Mouse (Mus musculus): ENCODE data around the gene Rnf11.

Rnf11 gene

DNA sequence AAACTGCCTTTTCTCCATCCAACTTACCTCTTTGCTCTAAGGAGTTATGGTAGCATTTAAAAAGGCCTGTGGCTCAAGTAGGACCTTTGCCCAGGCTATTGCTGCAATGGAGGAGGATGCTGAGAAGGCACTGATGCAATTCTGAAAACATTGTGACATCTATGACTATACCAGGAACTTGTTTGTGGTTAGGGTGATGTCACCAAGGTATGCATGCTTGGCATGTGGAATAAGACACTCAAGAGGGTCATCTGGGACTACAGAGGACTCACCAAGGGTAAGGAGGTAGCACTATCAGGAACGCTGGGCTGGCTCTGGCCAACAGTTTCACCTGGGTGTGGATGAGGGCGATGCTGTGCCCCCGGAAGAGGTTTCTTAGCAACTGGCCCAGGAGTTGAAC is at the start of gene Rnf11:
Rnf11 (minus strand) TSS at position 108 of the 400 bp plus-strand sequence.
- DNase-seq: no peak

GRCm38 (mm10) chr4:109531111-109531510 is 46.6 kb upstream of the Rnf11 start, which contains the start of gene 4930522H14Rik:
TSS of gene 4930522H14Rik (minus strand) at chr4:109531297.
- no peak for DNase-seq

DNA sequence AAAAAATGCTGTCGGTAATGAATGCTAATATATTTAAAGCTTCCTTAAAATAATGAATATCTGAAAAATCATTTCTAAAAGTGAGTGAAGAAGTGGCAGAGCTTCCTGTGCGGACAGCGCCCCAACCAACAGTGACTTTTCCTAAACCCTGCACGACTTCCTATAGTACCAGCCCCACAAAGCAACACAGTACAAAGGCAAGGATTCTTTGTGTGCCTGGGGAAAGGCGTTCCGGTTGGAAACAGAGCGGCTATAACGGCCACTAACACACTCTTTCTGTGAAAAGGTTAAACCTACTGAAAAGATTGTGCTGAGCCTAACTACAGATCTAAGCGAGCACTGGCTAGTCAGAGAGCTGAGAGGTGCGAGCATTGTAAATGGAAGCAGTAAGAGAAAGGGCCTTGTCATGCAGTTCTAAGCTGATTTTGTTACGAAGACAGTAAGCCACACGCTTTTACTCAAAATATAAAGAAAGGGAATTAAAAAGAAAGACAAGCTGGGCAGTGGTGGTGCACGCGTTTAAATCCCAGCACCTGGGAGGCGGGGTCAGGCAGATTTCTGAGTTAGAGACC is 45.8 kb upstream of the Rnf11 start:
- DNase-seq: no peak

- peak; percentile 6 for DNase-seq
Measured at GRCm38 (mm10) chr4:109504885-109505284, 20.4 kb upstream of the Rnf11 start.

GRCm38 (mm10) chr4:109498476-109498875 is 13.9 kb upstream of the Rnf11 start:
- DNase-seq: no peak

DNA sequence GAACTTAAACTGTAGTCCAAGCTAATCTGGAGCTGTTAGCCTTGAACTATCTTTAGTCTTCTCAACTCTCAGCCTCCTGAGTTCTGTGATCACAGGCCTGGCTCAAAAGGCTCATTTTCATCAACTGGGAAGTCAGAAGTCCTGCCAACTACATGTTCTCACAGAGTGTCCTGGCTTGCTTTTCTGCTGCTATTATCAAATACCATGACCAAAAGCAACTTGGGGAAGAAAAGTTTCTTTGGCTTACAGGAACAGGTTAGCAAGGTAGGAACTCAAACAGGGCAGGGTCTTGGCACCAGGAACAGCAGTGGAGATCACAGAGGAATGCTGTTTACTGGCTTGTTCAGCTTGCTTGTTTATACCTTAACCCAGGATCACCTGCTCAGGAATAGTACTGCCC is 9.1 kb upstream of the Rnf11 start:
- DNase-seq: no peak

GRCm38 (mm10) chr4:109488812-109489211 is 4.3 kb upstream of the Rnf11 start:
- no peak for DNase-seq

DNA sequence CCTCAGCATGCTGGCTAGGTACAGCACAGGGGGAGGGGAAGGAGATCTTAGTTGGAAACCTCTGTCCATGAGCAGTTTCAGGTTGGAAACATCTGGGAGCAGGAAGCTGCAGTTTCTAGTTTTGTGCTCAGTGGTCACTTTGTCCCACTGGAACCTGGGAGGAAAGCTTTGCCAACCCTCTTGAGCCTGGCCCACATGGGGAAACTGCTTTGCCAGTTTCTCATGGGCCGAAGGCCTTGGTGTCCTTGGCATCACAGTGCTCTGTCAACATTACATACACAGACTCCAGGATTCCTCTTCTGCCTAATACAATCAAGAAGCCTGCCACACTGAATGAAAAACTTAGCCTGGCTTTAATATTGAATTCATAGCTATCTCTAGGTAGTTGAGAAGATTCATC is 1.8 kb downstream of the Rnf11 start:
- DNase-seq: no peak

GRCm38 (mm10) chr4:109481424-109481823 is 3.1 kb downstream of the Rnf11 start:
- DNase-seq: no peak

DNA sequence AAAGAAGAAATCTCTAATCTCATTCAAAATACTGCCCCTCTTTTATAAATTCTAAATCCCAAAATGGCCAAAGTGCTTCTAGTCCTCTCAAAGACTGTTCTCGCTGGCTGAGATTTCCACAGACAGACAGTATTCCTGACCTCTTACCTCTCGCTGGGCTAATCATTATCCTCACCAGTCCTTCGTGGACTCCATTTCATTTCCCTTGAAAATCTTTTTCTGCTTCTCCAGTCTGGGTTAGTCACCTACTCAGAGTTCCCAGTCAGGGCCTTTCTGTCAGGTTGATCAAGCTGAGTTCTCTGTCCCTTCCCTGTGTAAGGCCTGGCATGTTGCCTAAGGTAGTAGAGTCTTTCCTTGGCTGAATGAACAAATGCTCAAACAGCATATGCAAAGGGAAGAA is 7.1 kb downstream of the Rnf11 start:
- DNase-seq: no peak

DNA sequence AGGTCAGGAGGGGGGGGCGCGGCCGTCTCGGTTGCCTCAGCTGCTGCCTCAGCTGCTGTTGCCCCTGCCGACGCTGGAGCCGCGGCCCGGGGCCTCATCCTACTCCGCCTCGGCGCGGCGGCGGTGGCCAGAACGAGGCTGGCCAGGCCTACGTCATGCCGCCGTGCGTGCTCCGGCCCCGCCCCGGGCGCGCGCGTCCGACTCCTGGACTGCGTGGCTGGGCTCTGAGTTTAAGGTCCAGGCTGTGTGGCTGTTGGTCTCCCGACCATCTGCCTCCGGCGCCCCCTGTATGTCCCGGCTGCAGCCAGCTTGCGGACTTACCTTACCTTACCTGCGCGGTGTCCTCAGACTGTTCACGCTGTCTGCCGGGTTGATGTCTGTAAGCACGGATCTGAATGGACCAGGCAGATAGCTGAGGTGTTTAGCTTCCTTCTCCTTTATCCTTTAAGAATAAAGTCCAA is 7.9 kb downstream of the Rnf11 start:
- peak; percentile 90 for DNase-seq

DNA sequence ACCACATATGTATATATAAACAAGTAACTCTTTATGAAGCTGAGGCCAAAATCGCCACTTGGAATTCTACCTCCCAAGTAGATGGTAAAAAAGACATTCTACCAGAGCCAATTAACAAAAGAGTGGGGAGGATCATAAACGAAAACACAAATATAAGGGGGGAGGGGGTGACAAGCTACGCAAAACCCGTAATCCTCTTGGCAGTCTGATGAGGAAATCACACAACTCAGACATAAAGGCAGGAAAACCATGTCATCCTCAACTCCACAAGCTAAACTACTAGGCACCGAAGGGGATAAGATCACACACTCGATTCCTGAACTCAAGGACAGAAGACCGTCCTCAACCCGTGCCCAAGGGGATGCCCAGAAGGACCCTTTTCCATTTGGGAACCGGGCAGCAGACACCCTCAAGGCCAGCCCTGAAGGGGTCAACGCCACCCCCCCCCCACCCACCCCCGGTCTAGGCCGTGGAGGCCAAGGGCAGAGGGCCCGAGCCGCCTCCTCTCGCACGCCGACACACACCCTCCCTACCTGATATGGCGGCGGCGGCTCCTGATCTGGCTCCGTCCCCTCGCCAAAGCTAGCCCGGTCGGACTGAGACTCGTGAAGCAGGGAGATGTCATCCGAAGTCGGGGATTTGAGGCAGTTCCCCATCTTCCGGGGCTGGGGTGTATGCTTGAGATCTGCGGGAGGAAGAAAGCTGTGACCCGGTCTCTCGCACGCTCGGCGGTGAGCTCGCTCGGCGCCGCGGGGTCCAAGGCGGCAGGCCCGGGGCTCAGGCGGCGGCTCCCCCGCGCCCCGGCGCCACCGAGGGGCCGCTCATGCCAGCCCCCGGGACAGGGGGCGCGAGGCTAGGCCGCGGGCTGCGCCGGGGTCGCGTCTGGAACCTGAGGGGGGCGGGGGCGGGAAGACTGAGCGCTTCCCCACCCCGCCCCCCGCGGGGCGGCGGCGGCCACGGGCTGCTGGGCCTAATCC is 8.7 kb downstream of the Rnf11 start:
- peak; percentile 46 for DNase-seq

DNA sequence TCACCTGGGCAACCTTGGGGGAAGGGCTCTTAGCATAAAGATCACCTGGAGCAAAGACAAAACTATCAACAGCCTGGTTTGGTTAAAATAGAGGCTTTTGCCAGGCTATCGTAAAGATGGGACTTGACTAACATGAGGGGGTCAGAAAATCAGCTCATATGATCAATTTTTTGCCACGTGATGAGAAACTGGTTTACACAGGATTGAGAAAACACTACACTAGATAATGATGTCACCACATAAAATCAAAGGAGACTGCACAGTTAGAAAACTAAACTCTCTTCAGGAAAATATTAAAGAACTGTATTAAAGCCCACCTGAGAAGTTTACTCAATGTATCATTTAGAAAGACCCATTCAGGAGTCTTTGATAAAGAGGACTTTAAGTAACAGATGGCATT is 9.4 kb downstream of the Rnf11 start:
- DNase-seq: no peak

DNA sequence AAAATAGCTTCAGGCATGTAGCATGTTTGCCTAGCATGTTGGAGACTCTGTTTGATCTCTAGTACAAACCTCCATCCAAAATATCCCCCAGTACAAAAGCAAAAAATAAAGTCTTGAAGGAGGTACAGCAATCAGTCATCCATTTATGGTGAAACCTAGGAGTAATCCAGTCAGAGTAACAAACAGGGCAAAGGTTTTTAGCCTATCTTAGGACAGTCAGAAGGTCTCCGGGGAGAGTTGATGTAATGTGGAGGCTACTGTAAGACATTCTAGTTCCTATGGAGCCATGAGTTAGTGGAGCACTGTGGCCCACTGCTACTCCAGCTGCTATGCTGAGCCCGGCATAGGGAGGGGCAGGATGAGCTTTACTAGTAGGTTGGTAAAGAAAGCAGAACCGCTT is 12.0 kb downstream of the Rnf11 start:
- no peak for DNase-seq

GRCm38 (mm10) chr4:109471606-109472005 is 12.9 kb downstream of the Rnf11 start:
- DNase-seq: no peak

DNA sequence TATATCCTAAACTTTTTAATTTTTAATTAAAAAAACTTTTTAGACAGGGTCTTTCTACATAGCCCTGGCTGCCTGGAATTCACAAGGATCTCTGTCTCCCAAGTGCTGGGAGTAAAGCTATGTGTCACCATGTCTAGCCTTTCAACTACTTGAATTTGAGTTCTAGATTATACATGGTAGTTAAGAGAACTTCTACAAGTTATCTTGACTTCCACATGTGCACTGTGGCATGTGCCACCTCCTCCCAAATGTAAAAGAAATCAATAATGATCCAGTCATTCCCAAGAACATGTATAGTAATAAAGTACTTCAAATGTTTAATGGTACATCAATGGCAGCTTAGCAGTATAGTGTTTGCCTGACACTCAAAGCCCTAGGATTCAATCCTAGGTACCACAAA is 16.8 kb downstream of the Rnf11 start:
- DNase-seq: no peak

DNA sequence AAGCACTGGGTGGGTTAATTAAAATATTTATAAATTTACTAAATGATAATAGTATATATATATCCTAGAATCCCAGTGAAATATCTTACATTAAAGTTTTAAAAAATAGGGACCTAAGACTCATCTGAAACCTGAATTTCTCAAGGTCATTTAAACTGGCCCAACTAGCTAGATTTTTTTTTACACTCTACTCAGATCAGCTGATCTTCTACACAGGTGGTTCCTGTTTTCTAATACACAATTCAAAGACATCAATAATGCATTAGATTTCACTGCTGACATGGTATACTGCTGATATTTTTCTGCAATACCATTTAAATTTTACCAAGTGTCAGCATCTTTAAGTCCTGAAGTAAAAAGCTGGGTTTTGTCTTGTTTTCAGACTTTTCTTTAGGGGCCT is 20.6 kb downstream of the Rnf11 start:
- DNase-seq: no peak

DNA sequence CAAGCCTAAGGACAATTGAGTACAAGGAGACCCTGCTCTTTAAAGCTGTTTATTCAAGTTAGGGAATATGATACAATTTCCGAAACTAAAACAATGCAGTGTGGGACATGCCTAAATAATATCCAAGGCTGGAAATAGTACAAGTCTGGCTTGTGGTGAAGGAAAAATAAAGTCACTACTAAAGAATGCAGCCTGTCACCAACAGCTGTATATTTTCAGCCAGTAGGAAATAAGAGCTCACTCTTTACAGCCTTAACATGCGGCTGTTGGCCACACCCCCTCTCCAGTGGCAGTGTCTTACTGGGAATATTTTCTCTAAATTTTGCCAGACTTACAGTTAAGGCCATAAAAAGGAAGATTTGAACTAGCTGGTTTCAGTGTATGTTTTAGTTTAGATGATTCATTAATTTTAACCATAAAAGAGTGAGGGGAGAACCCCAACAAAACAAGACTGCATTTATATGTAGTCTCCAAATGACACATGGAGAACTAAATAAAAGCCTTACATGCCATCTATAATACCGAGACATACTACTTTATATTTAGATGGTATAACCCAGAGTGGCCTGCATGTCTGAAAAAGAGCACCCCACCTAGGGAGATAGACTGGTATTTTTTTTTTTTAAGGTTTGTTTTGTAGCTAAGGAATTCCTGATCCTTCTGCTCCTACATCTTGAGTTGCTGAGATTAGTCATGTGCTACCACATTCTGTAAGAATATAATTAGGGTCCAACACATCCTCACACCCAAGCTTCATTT is 23.9 kb downstream of the Rnf11 start:
- DNase-seq: no peak

GRCm38 (mm10) chr4:109456821-109457220 is 27.7 kb downstream of the Rnf11 start:
- no peak for DNase-seq

DNA sequence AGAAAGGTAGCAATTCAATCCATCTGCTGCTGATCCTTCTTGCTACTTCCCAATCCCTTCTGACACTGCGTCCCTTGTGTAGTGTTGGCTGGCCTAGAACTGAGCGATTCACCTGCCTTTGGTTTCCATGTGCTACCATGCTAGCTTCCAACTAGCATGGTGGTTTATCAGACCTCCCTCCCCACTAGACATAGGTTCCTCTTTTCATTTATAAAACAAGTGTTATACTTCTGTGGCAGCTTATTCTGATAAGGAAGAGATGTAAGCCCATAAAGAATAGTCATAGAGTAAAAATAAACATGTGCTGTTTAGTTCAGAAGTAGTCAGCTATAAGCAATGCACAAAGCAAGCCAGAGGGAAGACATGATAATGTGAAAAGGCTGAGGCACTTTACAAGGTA is 36.0 kb downstream of the Rnf11 start:
- no peak for DNase-seq

DNA sequence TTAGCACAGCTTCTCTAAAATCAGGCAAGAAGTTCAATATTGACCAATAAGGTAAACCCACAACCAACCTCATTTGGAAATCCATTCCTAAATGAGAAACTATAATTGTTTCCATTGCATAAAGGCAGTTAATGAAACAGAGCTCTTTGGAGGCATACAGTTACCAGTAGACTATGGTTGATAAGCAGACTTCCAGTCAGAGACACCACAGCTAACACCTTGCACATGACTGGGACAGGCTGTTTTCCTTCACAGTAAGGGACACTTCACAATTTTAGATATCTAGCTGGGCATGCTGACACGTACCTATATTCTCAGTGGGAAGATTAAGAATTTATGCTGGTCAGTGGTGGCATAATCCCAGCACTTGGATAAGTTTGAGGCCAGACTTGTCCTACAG is 38.6 kb downstream of the Rnf11 start:
- no peak for DNase-seq

DNA sequence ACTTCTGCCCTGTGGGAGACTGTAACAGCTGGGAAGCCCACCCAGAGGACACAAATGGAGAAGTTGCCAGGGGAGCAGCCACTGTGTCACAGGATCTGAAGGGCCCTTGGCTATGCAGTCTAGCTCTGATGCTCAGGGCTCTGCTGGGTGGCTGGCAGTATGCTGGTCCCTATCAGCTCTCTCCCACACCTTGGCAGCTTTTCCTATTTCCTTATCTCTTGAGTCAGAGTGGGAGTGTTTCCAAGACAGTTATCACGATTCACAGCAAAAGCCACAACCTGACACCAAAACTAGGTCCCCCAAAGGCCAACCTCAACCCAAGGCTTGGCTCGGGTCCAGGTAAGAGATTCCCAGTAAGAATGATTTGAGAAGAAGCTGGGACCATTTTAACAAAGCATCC is 39.1 kb downstream of the Rnf11 start:
- DNase-seq: no peak

DNA sequence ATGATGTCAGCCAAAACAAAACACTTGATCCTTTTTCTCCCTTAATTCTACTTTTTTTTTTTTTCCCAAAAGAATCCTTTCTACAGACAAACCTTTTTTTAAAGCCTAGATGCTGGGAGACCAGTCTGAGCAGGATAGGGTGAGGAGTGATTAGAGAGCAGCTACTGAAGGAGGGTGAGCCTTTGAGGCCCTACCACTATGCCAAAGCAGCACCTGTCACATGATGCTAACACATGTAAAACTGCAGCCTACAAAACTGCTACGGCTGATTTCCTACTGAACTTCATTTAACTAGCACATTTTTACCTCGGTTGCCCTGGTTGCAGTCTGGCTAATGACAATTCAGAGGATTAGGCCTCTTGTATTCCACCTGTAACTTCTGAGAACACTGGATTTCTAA is 39.6 kb downstream of the Rnf11 start:
- no peak for DNase-seq

DNA sequence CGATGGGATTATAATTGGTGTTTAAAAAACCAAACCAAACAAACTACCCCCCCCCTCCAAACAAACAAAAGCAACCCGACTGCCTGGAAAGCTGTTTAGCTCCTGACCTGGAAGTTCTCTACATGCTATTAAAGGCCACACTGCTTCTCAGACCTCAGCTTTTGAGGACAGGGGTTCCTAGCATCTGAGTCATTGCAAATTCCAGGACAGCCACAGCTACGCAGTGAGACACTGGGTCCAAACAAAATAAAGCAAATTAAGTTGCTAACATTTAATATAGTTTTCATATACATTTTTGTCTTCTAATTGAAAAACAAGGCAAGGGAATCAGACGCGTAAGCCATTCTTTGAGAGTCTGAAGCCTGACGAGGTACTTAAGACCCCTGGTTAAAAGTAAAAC is 40.1 kb downstream of the Rnf11 start:
- no peak for DNase-seq
